Comparison of ENCODE assay signal across 11 mouse cellular contexts in genomic region chr5:124233874-124234661, GRCm38 (mm10). TPM values are rescaled to one million over a fixed set of nuclear protein-coding genes. Genes with fewer than 3 reads are reported as not detected.
DNase-seq lines count a peak whose midpoint lies in the region; ATAC-seq and TF ChIP-seq lines count a peak whose summit lies in the region.
"Had no signal": no experiment of that assay in that cellular context is flagged by ENCODE, and none has a peak within 500 bp of the region (broad histone marks: within the 10 kb centered on the region; RNA-seq: fewer than 3 reads in every experiment).

No protein-coding gene starts in this region.

- H3K9ac ChIP-seq in lung, postnatal 0 days (replicated peaks; ENCODE audit: low read depth), result no peak overlapping the region
- no peak overlapping the region for H3K9ac ChIP-seq in stomach, postnatal 0 days (ENCODE audit: low read length)
- H3K9ac ChIP-seq: forebrain, embryonic 12.5 days; hindbrain, embryonic 15.5 days; midbrain, embryonic 12.5 days had no signal

- TF ChIP-seq CTCF in lung, postnatal 0 days (IDR thresholded peaks at IDR 0.05), result no peak
- no peak for TF ChIP-seq CTCF in lung, adult 2 months (IDR thresholded peaks at IDR 0.05; ENCODE audit: insufficient read depth, low read length)
- no peak for TF ChIP-seq CTCF in stomach, postnatal 0 days (IDR thresholded peaks at IDR 0.05; ENCODE audit: low read depth)

- H3K27me3 ChIP-seq in lung, postnatal 0 days (replicated peaks; ENCODE audit: insufficient read depth, low read length), result no peaks in the 10 kb centered on the region
- no peaks in the 10 kb centered on the region for H3K27me3 ChIP-seq in stomach, postnatal 0 days (ENCODE audit: control insufficient read depth, insufficient read depth, low read length)
- H3K27me3 ChIP-seq: hindbrain, embryonic 15.5 days; midbrain, embryonic 12.5 days had no signal

- H3K4me2 ChIP-seq in lung, postnatal 0 days (replicated peaks; ENCODE audit: low read depth, low read length), result no peak overlapping the region
- H3K4me2 ChIP-seq in stomach, postnatal 0 days (replicated peaks; ENCODE audit: low read depth), result no peak overlapping the region
- H3K4me2 ChIP-seq: forebrain, embryonic 12.5 days; hindbrain, embryonic 15.5 days; midbrain, embryonic 12.5 days had no signal

- ATAC-seq in lung, postnatal 0 days, result peak; percentile 70
- ATAC-seq in stomach, postnatal 0 days (ENCODE audit: low FRiP score, low TSS enrichment), result peak; percentile 51; the same call in 1 of the 2 replicates

- intact Hi-C loops in heart, postnatal 10 days (cut with DNase I), result no loop called here

- no peak for TF ChIP-seq EP300 in lung, postnatal 0 days (IDR thresholded peaks at IDR 0.05)
- TF ChIP-seq EP300 in stomach, postnatal 0 days (optimal IDR thresholded peaks at IDR 0.05), result no peak

- H3K9me3 ChIP-seq in lung, postnatal 0 days (ENCODE audit: low read length), result no peaks in the 10 kb centered on the region
- no peaks in the 10 kb centered on the region for H3K9me3 ChIP-seq in stomach, postnatal 0 days (ENCODE audit: control insufficient read depth, low read length)
- H3K9me3 ChIP-seq: forebrain, embryonic 12.5 days; hindbrain, embryonic 15.5 days; midbrain, embryonic 12.5 days had no signal

- peak; percentile 96 for DNase-seq in heart, adult 11 months
- DNase-seq in heart, adult 9 months (ENCODE audit: low spot score in 2 of 2), result no peak
- peak; percentile 57 for DNase-seq in lung, postnatal 0 days (ENCODE audit: low spot score)
- DNase-seq in lung, adult 2 months, result no peak
- DNase-seq in heart, postnatal 10 days, result peak; percentile 67 to 71
- DNase-seq in stomach, postnatal 0 days (ENCODE audit: low spot score), result peak; percentile 39
- no peak for DNase-seq in right cerebral cortex, postnatal 25 days
- DNase-seq in adrenal gland, postnatal 36 days, result no peak

- H3K36me3 ChIP-seq in lung, postnatal 0 days (ENCODE audit: insufficient read depth, low read length), result no peaks in the 10 kb centered on the region
- no peaks in the 10 kb centered on the region for H3K36me3 ChIP-seq in stomach, postnatal 0 days (ENCODE audit: control insufficient read depth, insufficient read depth, low read length)
- H3K36me3 ChIP-seq: forebrain, embryonic 12.5 days; hindbrain, embryonic 15.5 days; midbrain, embryonic 12.5 days had no signal

- peaks cover 5% of the 10 kb centered on the region; the same call in 1 of the 2 replicates for H3K4me1 ChIP-seq in lung, postnatal 0 days (ENCODE audit: insufficient read depth, low read depth, low read length)
- H3K4me1 ChIP-seq in lung, adult 2 months (ENCODE audit: control insufficient read depth, insufficient read depth, low read length), result peaks cover 12% of the 10 kb centered on the region
- peaks cover 6% of the 10 kb centered on the region for H3K4me1 ChIP-seq in stomach, postnatal 0 days (replicated peaks; ENCODE audit: control insufficient read depth, insufficient read depth)

- 43% methylated on average over 12 of the region's 12 CpGs for WGBS in lung, postnatal 0 days
- WGBS in lung, adult 2 months, result 59% methylated on average over 12 of the region's 12 CpGs
- 56% methylated on average over 12 of the region's 12 CpGs for WGBS in stomach, postnatal 0 days

- no peak for TF ChIP-seq POLR2A in lung, adult 2 months (IDR thresholded peaks at IDR 0.05; ENCODE audit: borderline replicate concordance, extremely low read depth, low read depth, low read length)

- H3K4me3 ChIP-seq in lung, postnatal 0 days (ENCODE audit: low read depth, low read length), result no peak overlapping the region
- H3K4me3 ChIP-seq in lung, adult 2 months (replicated peaks; ENCODE audit: extremely low read depth, low read depth, low read length), result no peak overlapping the region
- no peak overlapping the region for H3K4me3 ChIP-seq in stomach, postnatal 0 days (ENCODE audit: low read depth, low read length)
- H3K4me3 ChIP-seq: forebrain, embryonic 12.5 days; hindbrain, embryonic 15.5 days; midbrain, embryonic 12.5 days had no signal

- H3K27ac ChIP-seq in lung, postnatal 0 days (ENCODE audit: low read length), result no peak overlapping the region
- no peak overlapping the region for H3K27ac ChIP-seq in stomach, postnatal 0 days (replicated peaks)
- H3K27ac ChIP-seq: forebrain, embryonic 12.5 days; hindbrain, embryonic 15.5 days; midbrain, embryonic 12.5 days had no signal

RNA-seq across cellular contexts. Expression of gene Pitpnm2, which starts 15.5 kb away (rescaled TPM):
- polyA plus RNA-seq in lung, postnatal 0 days (2015; fragmentation: Nextera tagmentation; extraction: Ambion mirVana), result 9.2 and 10.5 TPM in 2 replicates
- polyA plus RNA-seq in lung, adult 2 months (2012; rRNA removed), result 122 and 163 TPM in 2 replicates
- 10 to 100 TPM; 54.2 to 58.3 TPM for total RNA-seq in heart, postnatal 10 days (2021)
- 1.8 and 2.3 TPM in 2 replicates for polyA plus RNA-seq in stomach, postnatal 0 days (2015; fragmentation: Nextera tagmentation; extraction: Ambion mirVana)
- total RNA-seq in adrenal gland, postnatal 36 days (2021), result 10 to 100 TPM; 50.0 to 57.2 TPM

Comparison
In these comparisons a context has a peak if more than half of its experiments do, and no peak if none do; other contexts are left out.
1. DNase-seq: peak in heart, adult 11 months (single experiment), lung, postnatal 0 days (single experiment), heart, postnatal 10 days (2 of 2) and stomach, postnatal 0 days (single experiment); none in heart, adult 9 months (0 of 2), lung, adult 2 months (single experiment), right cerebral cortex, postnatal 25 days (single experiment) and adrenal gland, postnatal 36 days (0 of 2).
2. RNA of gene Pitpnm2, which starts 15.5 kb away (polyA plus RNA-seq): 122 to 163 TPM in lung, adult 2 months; 9.2 to 10.5 TPM in lung, postnatal 0 days and 1.8 to 2.3 TPM in stomach, postnatal 0 days; every median in the first group is over 10 times any median in the second.